Mouse (Mus musculus) spleen, adult 10 weeks (tissue): ENCODE data around the gene Vmn2r120. TPM values are rescaled to one million over a fixed set of nuclear protein-coding genes. Genes with fewer than 3 reads are reported as not detected.

ENCODE experiments used
- polyA plus RNA-seq: library from polyadenylated mRNA; stranded (reverse); fragments of 350-450 nt; fragmentation: Illumina TruSeq; extraction: RNeasy Lipid Tissue Mini Kit (QIAGEN cat#74804); gene quantifications from one replicate; pipeline ENCODE4 v1.2.3, GENCODE M21; 2015; ENCODE audit warnings: low replicate concordance; ENCODE audit not compliant: insufficient read depth

Gene Vmn2r120
- not detected for polyA plus RNA-seq

GRCm38 (mm10) chr17:57545405-57545804 is at the start of gene Vmn2r120:
Vmn2r120 (minus strand) TSS chr17:57545505.

Other genes starting within 250 kb of the Vmn2r120 start
- gene Adgre1, start 186.8 kb downstream of the Vmn2r120 start, polyA plus RNA-seq: 87.2 TPM
- gene Gm21834, start 196.7 kb upstream of the Vmn2r120 start, polyA plus RNA-seq: not detected
- gene Cntnap5c, start 224.1 kb upstream of the Vmn2r120 start, polyA plus RNA-seq: not detected